Mouse (Mus musculus): ENCODE results near the gene Ganc. TPM values are rescaled to one million over a fixed set of nuclear protein-coding genes. Genes with fewer than 3 reads are reported as not detected.
A peak's percentile ranks its signal among the peaks of the same experiment; 100 is the strongest.

Gene Ganc
- total and polyA plus RNA-seq, 3 experiments = 14.3 to 24.5 (median 22.0) TPM

GRCm38 (mm10) chr2:120387291-120387690 lies 16.4 kb upstream of the Ganc start:
- H3K27me3 ChIP-seq (ENCODE audit: control insufficient read depth, insufficient read depth, low read length) = no peaks in the 10 kb centered on the region
- no peak for DNase-seq
- WGBS = 75% methylated on average over 1 of the region's 1 CpGs
- H3K36me3 ChIP-seq (ENCODE audit: control insufficient read depth, insufficient read depth, low read length) = peaks cover 12% of the 10 kb centered on the region
- H3K9ac ChIP-seq (ENCODE audit: low read depth, low read length) = no peak overlapping the region
- H3K79me2 ChIP-seq (replicated peaks; ENCODE audit: control insufficient read depth, insufficient read depth, low read length) = no peaks in the 10 kb centered on the region
- intact Hi-C loops (cut with DNase I) = no loop called here
- no peaks in the 10 kb centered on the region; the same call in 1 of the 2 replicates for H3K4me1 ChIP-seq (ENCODE audit: control insufficient read depth, insufficient read depth, low read length)
- H3K4me3 ChIP-seq = no peak overlapping the region
- H3K27ac ChIP-seq = no peak overlapping the region
- TF ChIP-seq EP300 (IDR thresholded peaks at IDR 0.05; ENCODE audit: insufficient read depth, low read depth, low read length) = no peak
- no peak for TF ChIP-seq POLR2A (IDR thresholded peaks at IDR 0.05; ENCODE audit: insufficient read depth, low read depth, low read length)
- TF ChIP-seq CTCF (IDR thresholded peaks at IDR 0.05) = no peak

- intact Hi-C loops (cut with DNase I) = no loop called here
- Histone ChIP-seq H3K27me3 (ENCODE audit: control insufficient read depth, insufficient read depth, low read length) (no peaks in the 10 kb centered on the region), H3K4me3 (no peak overlapping the region), H3K27ac (no peak overlapping the region), H3K36me3 (ENCODE audit: control insufficient read depth, insufficient read depth, low read length) (peaks cover 15% of the 10 kb centered on the region), H3K79me2 (replicated peaks; ENCODE audit: control insufficient read depth, insufficient read depth, low read length) (no peaks in the 10 kb centered on the region), H3K9ac (ENCODE audit: low read depth, low read length) (no peak overlapping the region), H3K4me1 (ENCODE audit: control insufficient read depth, insufficient read depth, low read length) (no peaks in the 10 kb centered on the region; the same call in 1 of the 2 replicates)
- DNase-seq = no peak
- TF ChIP-seq POLR2A (IDR thresholded peaks at IDR 0.05; ENCODE audit: insufficient read depth, low read depth, low read length) (no peak), EP300 (IDR thresholded peaks at IDR 0.05; ENCODE audit: insufficient read depth, low read depth, low read length) (no peak), CTCF (IDR thresholded peaks at IDR 0.05) (no peak)
- 80% methylated on average over 3 of the region's 3 CpGs for WGBS
Observed at GRCm38 (mm10) chr2:120389376-120389775, 14.3 kb upstream of the Ganc start.

- Histone ChIP-seq H3K79me2 (replicated peaks; ENCODE audit: control insufficient read depth, insufficient read depth, low read length) (no peaks in the 10 kb centered on the region), H3K4me1 (ENCODE audit: control insufficient read depth, insufficient read depth, low read length) (no peaks in the 10 kb centered on the region; the same call in 1 of the 2 replicates), H3K4me3 (no peak overlapping the region), H3K27ac (no peak overlapping the region), H3K36me3 (ENCODE audit: control insufficient read depth, insufficient read depth, low read length) (peaks cover 15% of the 10 kb centered on the region), H3K9ac (ENCODE audit: low read depth, low read length) (no peak overlapping the region), H3K27me3 (ENCODE audit: control insufficient read depth, insufficient read depth, low read length) (no peaks in the 10 kb centered on the region)
- intact Hi-C loops (cut with DNase I) = no loop called here
- WGBS = 41% methylated on average over 1 of the region's 1 CpGs
- no peak for DNase-seq
- TF ChIP-seq CTCF (IDR thresholded peaks at IDR 0.05) (peak; percentile 7; the same call in 1 of the 2 replicates), POLR2A (IDR thresholded peaks at IDR 0.05; ENCODE audit: insufficient read depth, low read depth, low read length) (no peak)
Observed at GRCm38 (mm10) chr2:120390934-120391333, 12.8 kb upstream of the Ganc start.

GRCm38 (mm10) chr2:120392406-120392805 lies 11.3 kb upstream of the Ganc start:
- no peak for DNase-seq
- intact Hi-C loops (cut with DNase I) = no loop called here
- no peaks in the 10 kb centered on the region for H3K79me2 ChIP-seq (replicated peaks; ENCODE audit: control insufficient read depth, insufficient read depth, low read length)
- H3K9ac ChIP-seq (ENCODE audit: low read depth, low read length) = no peak overlapping the region
- no peaks in the 10 kb centered on the region for H3K27me3 ChIP-seq (ENCODE audit: control insufficient read depth, insufficient read depth, low read length)
- H3K36me3 ChIP-seq (ENCODE audit: control insufficient read depth, insufficient read depth, low read length) = peaks cover 15% of the 10 kb centered on the region
- H3K4me3 ChIP-seq = no peak overlapping the region
- H3K27ac ChIP-seq = no peak overlapping the region
- TF ChIP-seq POLR2A (IDR thresholded peaks at IDR 0.05; ENCODE audit: insufficient read depth, low read depth, low read length) = no peak
- no peak for TF ChIP-seq CTCF (IDR thresholded peaks at IDR 0.05)
- TF ChIP-seq EP300 (IDR thresholded peaks at IDR 0.05; ENCODE audit: insufficient read depth, low read depth, low read length) = no peak
- no peaks in the 10 kb centered on the region; the same call in 1 of the 2 replicates for H3K4me1 ChIP-seq (ENCODE audit: control insufficient read depth, insufficient read depth, low read length)

GRCm38 (mm10) chr2:120397951-120398350 lies 5.7 kb upstream of the Ganc start:
- Histone ChIP-seq H3K36me3 (ENCODE audit: control insufficient read depth, insufficient read depth, low read length) (peaks cover 11% of the 10 kb centered on the region), H3K4me3 (no peak overlapping the region), H3K9ac (ENCODE audit: low read depth, low read length) (no peak overlapping the region), H3K27ac (no peak overlapping the region), H3K27me3 (ENCODE audit: control insufficient read depth, insufficient read depth, low read length) (no peaks in the 10 kb centered on the region), H3K4me1 (ENCODE audit: control insufficient read depth, insufficient read depth, low read length) (peaks cover 2% of the 10 kb centered on the region), H3K79me2 (replicated peaks; ENCODE audit: control insufficient read depth, insufficient read depth, low read length) (peaks cover 4% of the 10 kb centered on the region)
- TF ChIP-seq CTCF (IDR thresholded peaks at IDR 0.05) = no peak
- TF ChIP-seq POLR2A (IDR thresholded peaks at IDR 0.05; ENCODE audit: insufficient read depth, low read depth, low read length) = no peak
- TF ChIP-seq EP300 (IDR thresholded peaks at IDR 0.05; ENCODE audit: insufficient read depth, low read depth, low read length) = no peak
- WGBS = 84% methylated on average over 1 of the region's 1 CpGs
- no peak for DNase-seq
- intact Hi-C loops (cut with DNase I) = no loop called here

GRCm38 (mm10) chr2:120402813-120403212 lies 883 bp upstream of the Ganc start:
- H3K9ac ChIP-seq (ENCODE audit: low read depth, low read length) = no peak overlapping the region
- no peak for DNase-seq
- peak overlapping the region; percentile 96 for H3K4me3 ChIP-seq
- peaks cover 4% of the 10 kb centered on the region for H3K79me2 ChIP-seq (replicated peaks; ENCODE audit: control insufficient read depth, insufficient read depth, low read length)
- 18% methylated on average over 3 of the region's 3 CpGs for WGBS
- no peak overlapping the region for H3K27ac ChIP-seq
- H3K36me3 ChIP-seq (ENCODE audit: control insufficient read depth, insufficient read depth, low read length) = peaks cover 14% of the 10 kb centered on the region
- intact Hi-C loops (cut with DNase I) = loop anchor here (5.0 kb wide), 1 partner anchor 51 kb away; the partner anchor contains the start of gene Vps39
- peaks cover 2% of the 10 kb centered on the region for H3K4me1 ChIP-seq (ENCODE audit: control insufficient read depth, insufficient read depth, low read length)
- H3K27me3 ChIP-seq (ENCODE audit: control insufficient read depth, insufficient read depth, low read length) = no peaks in the 10 kb centered on the region
- TF ChIP-seq CTCF (IDR thresholded peaks at IDR 0.05) (no peak), POLR2A (IDR thresholded peaks at IDR 0.05; ENCODE audit: insufficient read depth, low read depth, low read length) (no peak), EP300 (IDR thresholded peaks at IDR 0.05; ENCODE audit: insufficient read depth, low read depth, low read length) (no peak)
